Mouse (Mus musculus) neural tube, embryonic 10.5 days (tissue): Measurements from ENCODE around the gene Ranbp17.
A peak's percentile ranks its signal among the peaks of the same experiment; 100 is the strongest.

ENCODE experiments used
- DNase-seq: peaks from one replicate; pipeline ENCODE4 v3.0.0-alpha.2; 2017; ENCODE audit warnings: low spot score; ENCODE audit errors: extremely low spot score

The Ranbp17 gene

DNA sequence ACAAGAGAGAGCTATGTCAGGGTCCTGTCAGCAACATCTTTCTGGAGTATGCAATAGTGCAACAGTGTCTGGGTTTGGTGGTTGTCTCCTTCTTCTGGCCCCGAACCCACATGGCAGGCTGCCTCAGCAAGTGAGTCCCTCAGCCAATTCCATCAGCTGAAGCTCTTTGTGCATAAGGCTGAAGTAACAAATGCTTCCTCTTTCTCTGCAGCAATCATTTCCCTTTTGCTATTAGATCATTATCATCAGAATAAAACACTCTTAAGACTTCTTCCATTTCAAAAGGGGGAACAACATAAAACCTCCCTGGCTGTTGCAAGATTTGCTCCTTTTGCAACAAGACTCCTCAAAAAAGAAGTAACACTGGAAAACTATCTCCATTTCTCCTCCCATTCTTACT, 239.3 kb downstream of the Ranbp17 start:
- DNase-seq = no peak

DNA sequence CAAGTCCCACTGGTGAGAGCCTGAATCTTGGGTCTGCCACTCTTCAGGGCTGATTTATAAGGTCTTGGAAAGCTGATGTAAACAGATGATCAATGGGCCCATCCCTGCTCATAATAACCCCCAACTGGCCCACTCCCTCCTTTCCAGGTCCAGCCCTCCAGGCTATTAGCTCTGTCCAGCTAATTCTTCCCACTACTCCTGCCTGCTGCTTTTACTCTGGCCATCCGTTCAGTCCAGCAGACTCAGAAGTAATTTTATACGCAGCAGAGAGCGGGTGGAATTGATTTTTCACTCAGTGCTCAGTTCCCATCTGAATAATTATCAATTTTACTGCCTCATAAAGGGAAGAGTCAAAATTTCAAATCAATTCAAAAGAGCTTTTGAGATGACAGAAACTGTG, 273.3 kb downstream of the Ranbp17 start:
- no peak for DNase-seq

DNA sequence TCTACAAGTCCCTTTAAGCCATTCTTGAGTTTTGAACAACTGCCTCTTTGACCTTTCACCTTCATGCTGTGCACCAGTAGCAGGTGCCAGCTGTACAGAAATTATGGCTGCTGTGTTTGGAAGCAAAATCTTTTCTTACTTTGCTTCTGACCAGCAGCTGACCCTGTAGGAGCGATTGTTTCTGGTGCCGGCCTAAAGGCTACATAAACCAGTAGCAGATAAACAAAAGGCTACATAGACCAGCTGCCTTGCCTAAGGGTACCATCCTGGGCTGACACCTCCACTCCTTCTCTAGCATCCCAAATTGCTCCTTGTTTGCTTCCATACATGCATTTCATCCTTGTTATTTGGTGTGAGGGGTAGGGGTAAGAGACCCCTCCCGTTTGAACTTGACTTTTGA, 279.4 kb downstream of the Ranbp17 start:
- peak; percentile 27 for DNase-seq

DNA sequence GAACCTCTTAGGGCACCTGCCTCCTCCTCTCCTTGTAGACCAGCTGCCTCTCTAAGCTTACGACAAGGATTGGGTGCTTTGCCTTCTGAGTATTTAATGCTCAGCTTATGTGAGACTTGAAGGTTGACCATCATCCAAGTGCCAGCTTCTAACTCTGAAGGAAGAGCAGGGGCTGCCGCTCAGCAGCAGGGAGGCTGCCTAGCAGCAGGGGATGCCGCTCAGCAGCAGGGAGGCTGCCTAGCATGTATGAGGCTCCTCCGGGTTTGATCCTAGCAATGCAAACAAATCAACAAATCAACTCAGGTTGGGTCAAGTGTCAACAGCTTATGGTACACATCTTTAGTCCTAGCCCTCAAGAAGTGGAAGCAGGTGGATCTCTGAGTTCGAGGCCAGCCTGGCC, 281.5 kb downstream of the Ranbp17 start:
- DNase-seq = no peak

DNA sequence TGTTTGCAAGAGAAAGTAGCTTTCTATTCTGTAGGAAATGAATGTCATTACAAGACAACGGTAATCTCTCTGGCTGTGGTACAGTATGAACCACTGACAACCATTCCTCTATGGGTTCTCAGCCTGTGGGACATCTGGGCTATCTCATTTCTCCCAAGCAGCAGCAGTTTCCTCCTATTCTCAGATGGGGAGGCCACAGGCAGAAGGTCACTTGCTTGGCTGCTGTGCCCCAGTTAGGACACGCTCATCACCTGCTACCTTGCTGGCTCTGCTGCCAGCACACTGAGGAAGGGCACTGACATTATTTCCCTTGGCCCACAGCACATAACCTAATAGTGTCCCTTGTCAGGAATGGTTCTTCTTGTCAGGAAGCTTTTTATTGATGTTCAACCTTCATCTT, 285.4 kb downstream of the Ranbp17 start:
- DNase-seq = no peak

DNA sequence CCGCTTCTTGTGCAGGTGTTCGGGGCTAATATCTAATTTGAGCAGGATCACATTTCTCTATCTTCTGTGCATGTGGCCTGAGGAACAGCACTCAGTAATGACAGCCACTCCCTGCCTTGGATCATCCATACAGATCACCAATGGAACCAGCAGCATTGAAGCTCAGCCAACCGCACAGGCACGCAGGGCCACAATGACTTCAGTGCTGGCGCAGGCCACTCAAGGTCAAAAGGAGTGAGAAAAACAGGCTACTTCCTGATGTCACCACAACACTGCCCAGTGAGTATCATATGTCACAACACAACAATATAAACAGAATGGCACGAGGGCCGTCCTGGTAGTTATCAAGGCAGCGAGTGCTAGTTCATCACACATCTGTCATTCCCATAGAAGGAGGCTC, 287.0 kb downstream of the Ranbp17 start:
- no peak for DNase-seq

DNA sequence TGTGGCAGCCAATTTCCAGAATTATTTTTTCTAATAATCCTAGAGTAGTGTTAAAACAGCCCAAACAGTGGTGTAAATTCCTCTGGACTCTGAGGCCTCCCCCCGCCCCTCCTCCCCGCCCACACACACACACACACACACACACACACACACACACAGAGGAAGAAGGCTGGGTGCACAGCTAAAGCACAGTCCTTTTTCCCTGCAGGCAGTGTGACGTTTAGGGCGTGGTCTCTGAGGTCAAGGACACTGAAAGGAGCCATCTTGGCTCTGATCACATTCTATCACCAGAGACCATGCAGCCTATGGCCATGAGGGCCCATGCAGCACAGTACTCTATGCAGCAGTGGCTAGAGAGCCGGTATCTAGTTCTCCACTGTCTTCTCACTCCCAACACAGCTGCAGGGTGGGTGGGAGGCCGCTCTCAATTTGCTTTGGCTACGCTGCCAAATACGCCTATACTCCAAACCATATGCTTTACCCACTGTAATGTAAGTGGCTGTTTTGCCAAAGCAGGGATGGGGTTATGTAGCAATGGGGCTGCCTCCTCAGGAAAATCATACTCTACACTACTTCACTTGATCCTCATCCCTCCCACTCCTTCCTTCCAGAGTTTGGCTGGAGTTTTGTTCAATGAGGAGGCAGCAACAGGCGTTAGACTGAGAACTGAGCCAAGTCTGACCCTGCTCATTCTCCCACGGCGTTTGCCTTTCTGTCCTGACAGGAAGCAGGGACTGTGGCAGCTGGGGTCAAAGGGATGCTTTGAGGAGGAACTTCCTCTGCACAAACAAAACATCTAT, 291.8 kb downstream of the Ranbp17 start:
- no peak for DNase-seq

DNA sequence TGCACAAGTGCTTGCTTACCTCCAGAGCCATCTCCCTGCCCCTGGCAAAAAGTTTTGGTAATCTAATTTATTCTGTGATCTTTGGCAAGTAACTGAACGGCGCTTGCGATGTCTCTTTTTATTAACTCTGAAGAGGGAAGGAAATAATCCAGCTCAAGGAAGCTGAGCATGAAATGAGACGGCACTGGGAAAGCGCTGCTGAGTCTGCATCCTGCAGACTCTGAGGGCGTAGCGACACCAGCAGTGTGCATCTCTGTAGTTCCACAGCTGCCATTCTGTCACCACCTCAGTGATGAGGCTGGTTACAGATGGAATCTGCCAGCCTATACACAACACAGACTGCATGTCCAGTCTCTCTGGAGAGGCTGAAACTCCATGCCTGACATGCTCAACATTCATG, 292.8 kb downstream of the Ranbp17 start:
- no peak for DNase-seq

DNA sequence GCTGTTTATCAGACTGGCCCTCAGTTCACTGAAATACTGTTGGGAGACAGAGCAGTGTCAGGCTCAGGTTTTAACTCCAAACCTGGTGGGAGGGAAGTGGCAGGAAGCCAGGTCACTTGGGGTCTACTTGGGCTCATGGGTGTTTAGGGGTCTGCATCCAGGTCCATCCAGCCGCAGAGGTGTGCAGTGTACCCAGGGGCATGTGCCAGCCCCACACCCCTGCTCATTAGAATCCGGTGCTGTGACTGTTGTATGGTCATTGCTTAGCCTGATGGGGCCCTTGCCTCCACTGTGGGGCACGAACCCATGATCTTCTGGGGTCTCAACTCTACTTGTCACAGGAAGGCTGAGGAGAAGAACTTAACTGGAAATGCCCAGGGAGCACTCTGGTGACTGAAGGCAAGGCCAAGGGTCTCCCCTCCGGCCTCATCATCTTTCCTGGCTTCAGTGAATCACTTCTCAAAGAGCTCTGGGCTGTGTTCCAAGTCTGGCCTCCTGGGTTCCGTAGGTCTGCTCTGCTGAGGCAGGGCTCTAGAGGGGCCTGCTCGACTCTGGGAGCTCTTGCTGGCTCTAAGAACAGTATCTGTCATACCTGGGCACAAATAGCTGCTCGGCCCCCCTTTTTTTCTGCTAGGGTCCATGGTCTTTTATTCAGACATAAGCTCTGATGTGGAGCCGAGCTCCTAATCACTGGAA, 296.0 kb downstream of the Ranbp17 start:
- DNase-seq = no peak

DNA sequence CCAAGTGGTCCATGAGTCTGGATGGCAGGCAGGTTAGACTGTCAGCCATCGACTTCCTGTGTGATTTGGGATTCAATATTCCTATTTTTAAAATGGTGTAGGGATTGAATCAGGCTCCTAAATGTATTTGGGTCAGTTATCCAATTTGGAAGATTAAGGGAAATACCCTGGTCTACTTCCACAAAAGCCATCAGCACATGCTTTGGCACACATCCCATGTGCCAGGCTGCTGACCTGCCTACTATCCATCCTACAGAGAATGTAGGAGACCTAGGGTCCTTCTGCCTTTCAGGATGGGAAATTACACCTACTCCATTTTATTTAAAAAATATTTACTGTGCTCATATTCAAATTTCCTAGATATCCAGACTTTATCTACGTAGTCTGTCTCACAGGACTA, 306.1 kb downstream of the Ranbp17 start:
- DNase-seq = no peak

DNA sequence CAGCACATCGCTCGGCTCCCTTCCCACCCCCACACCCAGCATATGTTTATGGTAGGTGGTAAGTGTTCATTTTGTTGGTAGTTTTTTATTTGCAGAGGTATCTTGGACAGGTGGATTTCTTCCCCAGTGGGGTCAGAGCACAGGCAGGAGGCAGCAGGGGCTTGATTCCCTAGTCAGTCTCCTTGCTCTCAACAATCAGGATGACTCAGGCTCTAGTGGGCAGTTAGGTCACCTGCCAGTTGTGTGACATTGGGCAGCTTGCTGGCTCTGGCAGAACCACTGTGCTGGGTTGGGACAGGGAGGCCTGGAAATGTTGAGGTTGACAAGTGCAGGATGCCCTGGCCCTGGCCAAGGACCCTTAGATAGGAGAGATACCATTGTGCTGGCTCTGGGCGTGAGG, 308.6 kb downstream of the Ranbp17 start:
- DNase-seq = peak; percentile 60

DNA sequence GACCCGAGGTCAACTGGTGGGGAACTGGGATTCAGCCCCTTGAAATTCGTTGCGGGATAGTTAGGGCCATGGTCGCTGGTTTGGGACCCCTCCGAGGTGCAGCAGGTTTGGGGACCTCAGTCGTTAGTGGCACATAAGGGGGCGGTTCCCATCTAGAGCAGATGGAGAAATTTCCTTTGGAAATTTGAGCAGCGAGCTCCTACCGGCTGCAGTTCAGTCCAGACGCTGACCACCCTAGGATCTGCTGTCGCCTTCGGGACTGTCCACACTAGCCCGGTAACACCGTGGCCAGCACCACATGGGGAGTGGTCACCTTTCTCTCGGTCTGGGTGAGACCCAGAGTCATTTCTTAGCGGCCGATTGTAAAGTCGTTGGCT, 309.2 kb downstream of the Ranbp17 start:
- DNase-seq = peak; percentile 66

DNA sequence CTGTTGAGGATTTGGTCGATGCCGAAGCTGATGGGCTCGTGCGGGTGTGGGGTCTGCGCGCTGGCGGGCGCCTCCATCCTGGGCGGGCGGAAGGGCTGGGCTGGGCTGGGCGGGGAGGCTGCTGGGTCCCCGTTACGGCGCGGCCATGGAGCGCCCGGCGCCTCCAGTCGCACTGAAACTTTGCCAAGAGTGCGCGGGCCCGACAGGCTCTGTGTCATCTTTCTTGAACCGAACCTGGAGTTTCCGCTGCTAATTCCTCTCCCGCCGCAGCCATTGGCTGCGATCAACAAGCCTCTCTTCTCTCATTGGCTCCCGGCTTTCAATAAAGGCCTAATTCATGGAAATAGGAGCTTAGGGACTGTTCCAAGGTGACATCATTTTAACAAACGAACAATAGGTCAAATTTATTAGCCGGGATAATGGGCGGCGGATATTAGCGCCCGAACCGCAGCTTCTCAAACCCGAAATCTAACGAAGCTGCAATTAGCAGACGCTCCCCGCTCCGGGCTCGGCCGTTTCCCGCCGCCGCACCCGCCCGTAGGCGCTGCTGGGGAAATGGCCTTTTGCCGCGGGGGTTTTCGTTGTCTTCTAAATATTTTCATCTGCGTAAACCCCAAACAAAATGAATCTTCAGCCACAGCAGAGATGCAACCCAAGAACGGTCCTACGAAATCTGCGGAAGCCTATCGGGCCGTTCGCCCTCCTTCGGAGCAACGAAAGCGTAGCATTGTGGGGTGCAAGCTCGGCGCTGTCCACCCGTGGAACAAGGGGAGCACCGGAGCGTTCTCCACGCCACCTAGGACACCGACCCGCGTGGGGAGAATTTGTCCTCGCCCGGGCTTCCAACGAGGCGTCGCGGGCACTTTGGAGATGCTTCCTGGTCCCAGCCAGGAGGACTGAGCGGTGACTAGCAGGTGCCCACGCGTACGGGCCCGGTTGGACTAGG, 309.9 kb downstream of the Ranbp17 start, which contains the start of gene Tlx3:
Gene Tlx3, minus strand, starts transcription at position 207 of the 946 bp plus-strand sequence.
- peak; percentile 76 for DNase-seq

DNA sequence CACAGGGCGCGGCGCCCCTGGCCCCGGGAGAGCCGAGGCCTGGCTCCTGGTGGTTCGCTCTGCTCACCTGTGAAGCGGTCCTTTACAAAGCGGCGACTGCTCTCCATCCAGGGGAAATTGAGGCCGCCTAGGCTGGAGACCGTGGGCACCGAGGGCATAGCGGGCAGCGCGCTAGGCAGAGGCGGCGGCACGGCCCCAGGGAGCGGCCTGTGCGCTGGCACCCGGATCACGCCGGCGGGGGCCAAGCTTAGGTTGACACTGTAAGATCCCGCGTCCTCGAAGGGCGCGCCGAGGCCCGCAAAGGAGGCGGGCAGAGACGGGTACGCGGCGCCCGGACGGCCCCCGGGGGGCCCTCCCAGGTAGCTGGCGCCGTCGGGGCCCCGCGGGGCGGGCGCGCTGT, 310.6 kb downstream of the Ranbp17 start:
- no peak for DNase-seq

DNA sequence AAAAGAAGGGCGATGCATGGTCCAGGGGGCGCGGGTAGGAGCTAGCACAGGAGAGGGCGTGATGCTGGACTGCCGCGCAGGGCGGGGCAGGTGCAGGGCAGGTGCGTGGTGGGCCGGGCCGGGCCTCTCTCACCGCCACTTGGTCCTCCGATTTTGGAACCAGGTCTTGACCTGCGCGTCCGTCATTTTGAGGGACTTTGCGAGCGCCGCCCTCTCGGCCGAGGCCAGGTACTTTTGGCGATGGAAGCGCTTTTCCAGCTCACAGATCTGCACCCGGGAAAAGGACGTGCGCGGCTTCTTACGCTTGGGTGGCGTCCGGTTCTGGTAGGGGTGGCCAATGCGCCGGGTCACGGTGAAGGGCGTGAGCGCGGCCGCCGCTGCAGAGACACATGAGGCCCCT, 311.2 kb downstream of the Ranbp17 start:
- peak; percentile 57 for DNase-seq

DNA sequence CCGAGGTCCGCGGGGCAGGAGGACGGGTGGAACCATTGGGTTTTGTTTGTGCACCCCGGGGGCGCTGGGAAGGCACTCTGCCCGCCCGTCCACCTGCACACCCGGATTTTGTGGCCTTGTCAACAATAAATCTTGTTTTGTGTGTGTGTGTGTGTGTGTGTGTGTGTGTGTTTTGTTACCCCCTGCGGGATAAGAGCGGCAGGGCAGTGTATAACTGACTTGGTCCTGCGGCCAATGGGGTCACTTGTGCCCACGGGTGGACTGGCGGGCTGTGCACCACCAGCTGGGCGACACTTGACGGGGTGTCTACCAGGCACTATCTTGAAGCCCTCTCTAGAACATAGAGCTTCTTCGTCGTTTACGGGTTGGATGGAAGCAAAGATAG, 311.9 kb downstream of the Ranbp17 start:
- DNase-seq = peak; percentile 67

DNA sequence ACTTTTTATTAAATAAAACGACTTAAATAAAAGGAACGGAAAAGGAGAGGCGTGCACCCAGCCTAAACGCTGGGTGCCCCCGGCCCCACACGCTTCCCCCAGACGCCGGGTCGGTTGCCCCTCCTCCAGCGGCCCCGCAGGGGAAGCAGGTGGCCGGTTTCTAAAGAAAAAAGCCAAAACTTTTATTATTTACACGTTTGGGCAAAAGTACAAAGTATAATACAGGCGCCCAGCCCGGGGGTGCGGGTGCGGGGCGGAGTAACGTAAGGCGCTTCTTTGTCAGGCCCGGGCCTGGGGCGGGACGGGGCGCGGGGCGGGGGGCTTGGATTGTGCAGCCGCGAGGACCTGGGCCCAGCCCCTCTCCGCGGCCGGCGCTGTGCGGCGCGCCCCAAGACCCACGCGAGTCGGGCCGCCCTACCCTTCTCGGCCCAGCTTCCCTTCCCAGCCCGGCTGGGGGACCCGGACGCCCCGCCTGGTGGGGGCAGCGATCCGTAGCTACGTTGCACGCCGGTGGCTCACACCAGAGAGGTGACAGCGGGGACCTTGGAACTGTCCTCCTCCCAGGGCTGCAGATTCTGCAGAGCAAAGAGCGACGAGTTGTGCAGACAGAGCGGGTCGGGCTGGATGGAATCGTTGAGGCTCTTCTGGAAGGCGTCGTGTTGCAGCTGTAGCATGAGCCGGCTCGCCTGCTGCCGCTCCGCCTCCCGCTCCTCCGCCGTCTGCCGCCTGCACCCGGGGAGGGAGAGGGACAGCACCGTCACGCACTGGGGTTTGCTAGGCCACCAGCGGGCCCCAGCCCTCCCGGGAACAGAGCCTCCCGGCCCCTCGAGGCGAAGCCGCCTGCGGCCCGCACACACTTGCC, 312.6 kb downstream of the Ranbp17 start:
- DNase-seq = peak; percentile 75

DNA sequence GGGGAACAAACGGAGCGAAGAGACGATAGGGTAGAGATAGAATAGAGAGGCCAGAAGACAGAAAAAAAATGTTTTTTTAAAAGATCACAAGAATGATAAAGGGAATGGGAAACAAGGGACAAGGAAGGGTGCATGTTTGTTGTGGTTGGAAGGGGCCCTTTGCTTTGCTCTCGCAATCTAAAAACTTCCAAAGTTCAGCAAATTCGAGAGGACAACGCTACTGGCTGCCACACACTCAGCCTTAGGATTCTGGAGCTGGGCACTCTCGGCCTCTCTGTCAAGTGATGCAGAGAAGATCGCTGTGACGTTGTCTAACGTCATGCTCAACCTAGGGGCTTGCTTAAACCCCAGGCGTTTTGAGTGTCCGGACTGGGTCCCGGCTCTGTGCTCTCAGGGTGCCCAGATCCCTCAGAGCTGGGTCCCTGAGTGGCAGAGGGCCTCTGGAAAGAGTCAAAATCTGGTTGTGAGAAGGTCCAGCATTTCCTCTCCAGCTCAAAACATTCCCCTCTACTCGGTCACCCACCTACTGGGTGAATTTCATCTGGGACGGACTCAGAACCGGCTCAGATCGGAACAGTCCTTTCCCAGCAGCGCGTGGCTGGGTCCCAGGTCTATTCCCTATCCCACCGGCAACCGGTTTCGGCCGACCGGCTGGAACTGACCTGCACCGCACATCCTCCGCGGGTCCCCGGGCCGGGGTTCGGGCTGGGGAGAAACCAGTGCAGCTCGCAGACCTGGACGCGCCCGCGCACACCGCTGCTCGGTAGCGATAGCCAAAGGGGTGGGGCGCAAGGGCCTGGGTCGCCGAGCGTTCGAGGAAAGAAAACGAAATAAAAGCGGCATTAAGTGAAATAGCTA, 313.4 kb downstream of the Ranbp17 start:
- DNase-seq = peak; percentile 75

DNA sequence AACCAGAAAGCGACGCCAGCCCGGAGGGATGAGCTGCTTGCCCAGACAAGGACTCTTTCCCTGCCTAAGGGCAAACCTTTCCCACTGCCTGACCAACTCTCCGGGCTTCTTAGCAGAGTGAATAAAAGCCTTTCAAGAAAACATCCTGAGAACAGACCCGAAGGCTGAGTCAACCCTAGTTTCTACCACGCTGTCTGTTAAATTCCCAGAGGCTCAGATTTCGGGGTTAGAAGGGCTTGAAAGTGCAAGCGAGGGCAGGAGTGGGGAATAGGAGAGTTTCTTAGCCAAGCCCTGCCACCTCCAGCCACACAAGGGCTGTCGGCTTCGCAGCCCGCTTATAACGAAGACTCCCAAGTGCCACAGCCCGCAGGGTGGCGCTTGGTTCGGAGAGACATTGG, 314.4 kb downstream of the Ranbp17 start:
- peak; percentile 55 for DNase-seq
